Mouse (Mus musculus) MEL (cell line): ENCODE data around the gene Mypn. TPM values are rescaled to one million over a fixed set of nuclear protein-coding genes. Genes with fewer than 3 reads are reported as not detected.

Source experiments
- DNase-seq: peaks from one replicate; pipeline ENCODE4 v3.0.0; 2011; ENCODE audit warnings: low read depth, low spot score
- H3K27ac ChIP-seq: 2 replicates; pipeline ENCODE4 v1.5.1; 2012; ENCODE audit warnings: low read depth, mild to moderate bottlenecking, control low read depth, low read length, moderate library complexity; ENCODE audit not compliant: control insufficient read depth
- H3K27me3 ChIP-seq, 2 experiments: fragments of 150-350 bp in 1 of 2; sonication (generic) in 1 of 2; 2 replicates each; pipeline ENCODE4 v1.6.1; 2012; ENCODE audit warnings: low read length in 2 of 2, mild to moderate bottlenecking in 2 of 2, improper control_type of control experiment in 1 of 2, moderate library complexity in 1 of 2; ENCODE audit not compliant: insufficient read depth in 2 of 2, control insufficient read depth in 1 of 2
- H3K36me3 ChIP-seq, 2 experiments: 2 replicates each; pipeline ENCODE4 v1.6.1; 2012 to 2014; ENCODE audit warnings: low read length in 2 of 2, improper control_type of control experiment in 1 of 2, inconsistent platforms in 1 of 2, mild to moderate bottlenecking in 1 of 2; ENCODE audit not compliant: insufficient read depth in 2 of 2, control insufficient read depth in 1 of 2
- H3K4me1 ChIP-seq, 2 experiments: fragments of 150-350 bp in 1 of 2; sonication (generic) in 1 of 2; 2 replicates each; pipeline ENCODE4 v1.6.1; 2012; ENCODE audit warnings: low read length in 2 of 2, improper control_type of control experiment in 1 of 2, mild to moderate bottlenecking in 1 of 2; ENCODE audit not compliant: insufficient read depth in 2 of 2, control insufficient read depth in 1 of 2
- H3K4me3 ChIP-seq, 2 experiments: fragments of 150-350 bp in 1 of 2; sonication (generic) in 1 of 2; 2 replicates each; pipeline ENCODE4 v1.5.1; 2012; ENCODE audit warnings: low read depth in 2 of 2, low read length in 2 of 2, mild to moderate bottlenecking in 2 of 2, moderate library complexity in 2 of 2, control low read depth in 1 of 2, improper control_type of control experiment in 1 of 2; ENCODE audit not compliant: control insufficient read depth in 1 of 2, insufficient read depth in 1 of 2
- H3K79me2 ChIP-seq: 2 replicates; pipeline ENCODE4 v1.6.1; 2012; ENCODE audit warnings: mild to moderate bottlenecking, low read length, moderate library complexity; ENCODE audit not compliant: control insufficient read depth, poor library complexity, insufficient read depth
- H3K9ac ChIP-seq: 2 replicates; pipeline ENCODE4 v1.6.1; 2012; ENCODE audit warnings: low read depth, mild to moderate bottlenecking, control low read depth, low read length, moderate library complexity; ENCODE audit not compliant: control insufficient read depth, poor library complexity, severe bottlenecking
- H3K9me3 ChIP-seq: fragments of 150-350 bp; sonication (generic); replicated peaks from 2 replicates; pipeline ENCODE4 v1.6.1; 2012; ENCODE audit warnings: mild to moderate bottlenecking, low read length, improper control_type of control experiment, moderate library complexity; ENCODE audit not compliant: insufficient read depth
- CTCF ChIP-seq, 3 experiments: IDR thresholded peaks in 2 of 3; conservative IDR thresholded peaks in 1 of 3; 2 replicates each; pipeline ENCODE4 v1.5.1; 2011 to 2012; ENCODE audit warnings: low read length in 3 of 3, low read depth in 2 of 3, mild to moderate bottlenecking in 2 of 3, improper control_type of control experiment in 1 of 3, inconsistent platforms in 1 of 3, mixed read lengths in 1 of 3, moderate library complexity in 1 of 3; ENCODE audit not compliant: control insufficient read depth in 1 of 3, insufficient read depth in 1 of 3, poor library complexity in 1 of 3, severe bottlenecking in 1 of 3
- E2F4 ChIP-seq: IDR thresholded peaks from 2 replicates; pipeline ENCODE4 v1.6.1; 2011; ENCODE audit warnings: low read depth, low read length, improper control_type of control experiment, borderline replicate concordance
- ELF1 ChIP-seq: IDR thresholded peaks from 2 replicates; pipeline ENCODE4 v1.6.1; 2014; ENCODE audit warnings: low read depth, mild to moderate bottlenecking, inconsistent platforms, low read length, improper control_type of control experiment, moderate library complexity
- EP300 ChIP-seq, 2 experiments: IDR thresholded peaks; 2 replicates each; pipeline ENCODE4 v1.6.1; 2011; ENCODE audit warnings: improper control_type of control experiment in 2 of 2, low read length in 2 of 2, low read depth in 1 of 2, mild to moderate bottlenecking in 1 of 2
- GATA1 ChIP-seq: IDR thresholded peaks from 2 replicates; pipeline ENCODE4 v1.6.1; 2011; ENCODE audit warnings: low read depth, low read length, improper control_type of control experiment
- KAT2A ChIP-seq: conservative IDR thresholded peaks from 2 replicates; pipeline ENCODE4 v1.6.1; 2012; ENCODE audit warnings: low read depth, low read length, improper control_type of control experiment, inconsistent platforms
- MAFK ChIP-seq: IDR thresholded peaks from 2 replicates; pipeline ENCODE4 v1.6.1; 2011; ENCODE audit warnings: low read depth, mild to moderate bottlenecking, low read length, improper control_type of control experiment, borderline replicate concordance
- MAX ChIP-seq: IDR thresholded peaks from 2 replicates; pipeline ENCODE4 v1.6.1; 2011; ENCODE audit warnings: low read length, improper control_type of control experiment
- MEF2A ChIP-seq: IDR thresholded peaks from 2 replicates; pipeline ENCODE4 v1.6.1; 2014; ENCODE audit warnings: low read depth, mild to moderate bottlenecking, inconsistent platforms, low read length, improper control_type of control experiment; ENCODE audit not compliant: poor library complexity, insufficient replicate concordance, severe bottlenecking; ENCODE audit errors: extremely low read depth
- MYB ChIP-seq: IDR thresholded peaks from 2 replicates; pipeline ENCODE4 v1.6.1; 2011; ENCODE audit warnings: mild to moderate bottlenecking, low read depth, low read length, improper control_type of control experiment
- NELFE ChIP-seq: IDR thresholded peaks from 2 replicates; pipeline ENCODE4 v1.6.1; 2011; ENCODE audit warnings: low read depth, low read length, improper control_type of control experiment
- POLR2AphosphoS2 ChIP-seq: IDR thresholded peaks from 2 replicates; pipeline ENCODE4 v1.6.1; 2011; ENCODE audit warnings: low read length, improper control_type of control experiment
- POLR2AphosphoS5 ChIP-seq: IDR thresholded peaks from 2 replicates; pipeline ENCODE4 v1.6.1; 2012; ENCODE audit warnings: low read depth, borderline replicate concordance, mild to moderate bottlenecking, inconsistent platforms, low read length, moderate library complexity, mixed read lengths
- RCOR1 ChIP-seq: IDR thresholded peaks from 2 replicates; pipeline ENCODE4 v1.6.1; 2012; ENCODE audit warnings: low read depth, mild to moderate bottlenecking, inconsistent platforms, low read length, improper control_type of control experiment
- TAL1 ChIP-seq: IDR thresholded peaks from 2 replicates; pipeline ENCODE4 v1.6.1; 2012; ENCODE audit warnings: mild to moderate bottlenecking, inconsistent platforms, low read length, moderate library complexity, mixed read lengths
- TBP ChIP-seq: IDR thresholded peaks from 2 replicates; pipeline ENCODE4 v1.8.0; 2011; ENCODE audit warnings: low read depth, low read length, improper control_type of control experiment
- ZC3H11A ChIP-seq: IDR thresholded peaks from 2 replicates; pipeline ENCODE4 v1.6.1; 2012; ENCODE audit warnings: low read depth, mild to moderate bottlenecking, inconsistent platforms, low read length, improper control_type of control experiment
- ZKSCAN1 ChIP-seq: IDR thresholded peaks from 2 replicates; pipeline ENCODE4 v1.6.1; 2012; ENCODE audit warnings: low read depth, mild to moderate bottlenecking, inconsistent platforms, low read length, improper control_type of control experiment, moderate library complexity
- ZNF384 ChIP-seq: IDR thresholded peaks from 2 replicates; pipeline ENCODE4 v1.6.1; 2012; ENCODE audit warnings: low read depth, mild to moderate bottlenecking, inconsistent platforms, low read length, improper control_type of control experiment
- polyA plus RNA-seq, 2 experiments: library from polyadenylated mRNA; stranded (reverse) in 1 of 2; unstranded in 1 of 2; fragments of >175 nt in 1 of 2; fragments of >200 nt in 1 of 2; gene quantifications; 2 replicates each; pipeline versions ENCODE4 v1.2.1 to v1.2.4; 2012; ENCODE audit warnings: low replicate concordance in 2 of 2, low read depth in 1 of 2; ENCODE audit not compliant: insufficient read length in 2 of 2, insufficient read depth in 1 of 2, missing spikeins in 1 of 2
- total RNA-seq: library from RNA; depleted of rRNA; stranded (reverse); fragments of 300-350 nt; gene quantifications from 2 replicates; pipeline ENCODE4 v1.2.3, GENCODE M21; 2012

Gene Mypn
- total and polyA plus RNA-seq, 3 experiments = not detected

GRCm38 (mm10) chr10:63089103-63089757 is 114.5 kb downstream of the Mypn start:
- no peak overlapping the region for H3K4me3 ChIP-seq
- TF ChIP-seq GATA1 (no peak), MAX (no peak), ZKSCAN1 (no peak), RCOR1 (no peak), EP300 (IDR thresholded peaks at IDR 0.05; ENCODE audit: low read depth in 1 of 2, low read length in 2 of 2) (no peak), KAT2A (no peak), MAFK (no peak), POLR2AphosphoS5 (no peak), MYB (no peak), CTCF (IDR thresholded peaks at IDR 0.05 in 2 of 3, conservative IDR thresholded peaks at IDR 0.05 in 1 of 3; ENCODE audit: control insufficient read depth in 1 of 3, insufficient read depth in 1 of 3, low read depth in 2 of 3, low read length in 3 of 3, poor library complexity in 1 of 3, severe bottlenecking in 1 of 3) (no peak), TAL1 (no peak), E2F4 (no peak), ZC3H11A (no peak), MEF2A (no peak)

DNA sequence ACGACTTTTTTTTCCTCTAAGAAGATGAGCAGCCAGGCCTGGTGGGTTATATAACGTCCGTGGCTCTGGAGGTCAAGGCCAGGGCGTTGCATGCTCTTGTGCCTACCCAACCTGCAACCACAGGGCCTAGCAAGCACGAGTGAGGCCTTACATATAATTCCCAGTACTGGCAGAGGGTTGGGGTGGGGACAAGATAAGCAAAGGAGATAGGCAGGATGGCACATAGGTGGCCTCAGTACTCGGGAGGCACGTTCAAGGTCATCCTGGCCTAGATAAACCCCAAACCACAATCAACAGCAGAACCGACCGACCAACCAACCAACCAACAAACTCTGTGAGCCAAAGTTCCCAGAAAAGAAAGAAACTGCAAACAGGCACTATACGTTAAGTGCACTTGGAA is 117.4 kb downstream of the Mypn start:
- TF ChIP-seq KAT2A (no peak), CTCF (IDR thresholded peaks at IDR 0.05 in 2 of 3, conservative IDR thresholded peaks at IDR 0.05 in 1 of 3; ENCODE audit: control insufficient read depth in 1 of 3, insufficient read depth in 1 of 3, low read depth in 2 of 3, low read length in 3 of 3, poor library complexity in 1 of 3, severe bottlenecking in 1 of 3) (no peak), NELFE (no peak), ZNF384 (no peak), POLR2AphosphoS2 (no peak), TBP (no peak), ELF1 (no peak)
- TF ChIP-seq, all 39 proteins: peak for 0
- no peak for DNase-seq
- no peaks in the 10 kb centered on the region for H3K4me1 ChIP-seq
- H3K9me3 ChIP-seq = no peaks in the 10 kb centered on the region
- no peaks in the 10 kb centered on the region for H3K36me3 ChIP-seq
- H3K79me2 ChIP-seq = no peaks in the 10 kb centered on the region
- no peak overlapping the region for H3K9ac ChIP-seq
- H3K4me3 ChIP-seq = no peak overlapping the region
- no peak overlapping the region for H3K27ac ChIP-seq
- H3K27me3 ChIP-seq = no peaks in the 10 kb centered on the region; a peak in 1 of 4 replicates

More at GRCm38 (mm10) chr10:63089103-63089757, 114.5 kb downstream of the Mypn start:
- H3K27ac ChIP-seq = no peak overlapping the region
- no peaks in the 10 kb centered on the region; a peak in 1 of 4 replicates for H3K27me3 ChIP-seq
- no peaks in the 10 kb centered on the region for H3K79me2 ChIP-seq
- no peaks in the 10 kb centered on the region for H3K4me1 ChIP-seq
- no peak overlapping the region for H3K9ac ChIP-seq
- H3K9me3 ChIP-seq = no peaks in the 10 kb centered on the region
- DNase-seq = no peak
- no peaks in the 10 kb centered on the region for H3K36me3 ChIP-seq
